Mouse (Mus musculus) testis, adult 10 weeks (tissue): ENCODE data around the gene Spp2. TPM values are rescaled to one million over a fixed set of nuclear protein-coding genes. Genes with fewer than 3 reads are reported as not detected.

ENCODE experiments used
- polyA plus RNA-seq: library from polyadenylated mRNA; stranded (reverse); fragments of 350-450 nt; fragmentation: Illumina TruSeq; extraction: RNeasy Lipid Tissue Mini Kit (QIAGEN cat#74804); gene quantifications from one replicate; pipeline ENCODE4 v1.2.3, GENCODE M21; 2014; ENCODE audit warnings: low read depth, low replicate concordance

The Spp2 gene
- polyA plus RNA-seq = not detected

DNA sequence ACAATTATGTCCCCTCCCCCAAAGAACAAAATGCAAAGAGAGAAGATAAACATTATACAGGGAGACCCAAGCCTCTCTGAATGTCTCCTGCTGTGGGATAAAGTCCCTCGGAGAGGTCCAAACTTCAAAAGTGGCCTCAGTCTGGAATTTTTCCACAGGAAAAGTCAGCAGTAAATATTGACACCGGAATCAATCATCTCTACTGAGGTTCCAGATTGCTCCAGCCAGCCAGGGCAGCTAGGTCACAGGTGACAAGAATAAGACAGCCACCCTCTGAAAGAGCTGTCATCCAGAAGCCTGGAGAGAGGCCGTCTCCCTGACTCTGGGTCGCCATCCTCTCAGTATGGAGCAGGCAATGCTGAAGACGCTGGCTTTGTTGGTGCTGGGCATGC lies at the start of gene Spp2:
Spp2 (plus strand) TSS at position 155 of the 392 bp plus-strand sequence.

Other genes starting within 250 kb of the Spp2 start
- gene Ugt1a5, start 240.9 kb upstream of the Spp2 start, polyA plus RNA-seq = not detected
- 0.14 TPM for gene Ugt1a2, start 206.4 kb upstream of the Spp2 start, polyA plus RNA-seq
- gene Dnajb3, start 201.2 kb upstream of the Spp2 start, polyA plus RNA-seq = 799 TPM
- gene Ugt1a1, start 195.0 kb upstream of the Spp2 start, polyA plus RNA-seq = 0.57 TPM
- 78.3 TPM for gene Mroh2a, start 180.0 kb upstream of the Spp2 start, polyA plus RNA-seq
- gene Hjurp, start 129.3 kb upstream of the Spp2 start, polyA plus RNA-seq = 27.0 TPM
- gene Trpm8, start 129.3 kb upstream of the Spp2 start, polyA plus RNA-seq = 2.1 TPM
- 3.3 TPM for gene Glrp1, start 103.1 kb downstream of the Spp2 start, polyA plus RNA-seq